Mouse (Mus musculus) stomach, postnatal 0 days (tissue): ENCODE measurements at regions not wholly inside any gene's neighbourhood (a gene's known extent, or its start where the extent isn't known, plus 50 kb on each side); places are given as distances from the start of the nearest gene placed in this dataset.

Experiments used
- ATAC-seq: fragments of 200-750 bp; cut with Nextera tagmentation; 2 replicates; pipeline ENCODE4 v1.8.0; 2017; ENCODE audit not compliant: low FRiP score, low TSS enrichment
- DNase-seq: peaks from one replicate; pipeline ENCODE4 v3.0.0-alpha.2; 2016; ENCODE audit warnings: low spot score
- H3K27ac ChIP-seq: fragments of 300-500 bp; sonication (generic); replicated peaks from 2 replicates; pipeline ENCODE4 v1.5.1; 2014; ENCODE audit warnings: mild to moderate bottlenecking, control low read depth
- H3K27me3 ChIP-seq: fragments of 300-500 bp; sonication (generic); 2 replicates; pipeline ENCODE4 v1.6.1; 2014; ENCODE audit warnings: low read length; ENCODE audit not compliant: control insufficient read depth, insufficient read depth
- H3K36me3 ChIP-seq: fragments of 300-500 bp; sonication (generic); 2 replicates; pipeline ENCODE4 v1.6.1; 2014; ENCODE audit warnings: low read length, mixed read lengths; ENCODE audit not compliant: control insufficient read depth, insufficient read depth
- H3K4me1 ChIP-seq: fragments of 300-500 bp; sonication (generic); replicated peaks from 2 replicates; pipeline ENCODE4 v1.6.1; 2014; ENCODE audit warnings: antibody characterized with exemption; ENCODE audit not compliant: control insufficient read depth, insufficient read depth
- H3K4me2 ChIP-seq: fragments of 300-500 bp; sonication (generic); replicated peaks from 2 replicates; pipeline ENCODE4 v1.6.1; 2014; ENCODE audit warnings: low read depth, mild to moderate bottlenecking, control low read depth, moderate library complexity
- H3K4me3 ChIP-seq: fragments of 300-500 bp; sonication (generic); 2 replicates; pipeline ENCODE4 v1.5.1; 2014; ENCODE audit warnings: low read depth, low read length, control low read depth
- H3K9ac ChIP-seq: fragments of 300-500 bp; sonication (generic); 2 replicates; pipeline ENCODE4 v1.6.1; 2014; ENCODE audit warnings: mild to moderate bottlenecking, low read length, control low read depth, mixed read lengths
- H3K9me3 ChIP-seq: fragments of 300-500 bp; sonication (generic); 2 replicates; pipeline ENCODE4 v1.6.1; 2016; ENCODE audit warnings: low read length; ENCODE audit not compliant: control insufficient read depth
- CTCF ChIP-seq: IDR thresholded peaks from 2 replicates; pipeline ENCODE4 v1.5.1; 2016; ENCODE audit warnings: antibody characterized with exemption, low read depth, mild to moderate bottlenecking, moderate library complexity
- EP300 ChIP-seq: optimal IDR thresholded peaks from 2 replicates; pipeline ENCODE3; 2016; ENCODE audit warnings: antibody characterized with exemption
- WGBS: fragments of 180-500 bp; shearing (Covaris S2); extraction: QIAGEN DNeasy Blood & Tissue Kit; methylation state at CpG from one replicate; pipeline ENCODE4 v1.1.7; 2014; 5-methylcytosine and 5-hydroxymethylcytosine counted together

GRCm38 (mm10) chr12:70633194-70633593 lies 180.3 kb downstream of the Tmx1 start:
- WGBS, result 21% methylated on average over 4 of the region's 4 CpGs
- DNase-seq (no peak), ATAC-seq (no peak)
- Histone ChIP-seq H3K27ac (peak overlapping the region; percentile 49; the same call in 1 of the 2 replicates), H3K4me2 (no peak overlapping the region), H3K4me1 (peaks cover 6% of the 10 kb centered on the region), H3K36me3 (no peaks in the 10 kb centered on the region), H3K4me3 (no peak overlapping the region), H3K9me3 (no peaks in the 10 kb centered on the region), H3K27me3 (no peaks in the 10 kb centered on the region), H3K9ac (no peak overlapping the region)
- no peak for TF ChIP-seq CTCF
- TF ChIP-seq EP300, result no peak

GRCm38 (mm10) chr12:70633622-70634365 lies 180.9 kb downstream of the Tmx1 start:
- Histone ChIP-seq H3K27ac (no peak overlapping the region), H3K36me3 (no peaks in the 10 kb centered on the region), H3K9ac (no peak overlapping the region), H3K4me2 (no peak overlapping the region), H3K4me1 (peaks cover 6% of the 10 kb centered on the region), H3K4me3 (no peak overlapping the region), H3K27me3 (no peaks in the 10 kb centered on the region), H3K9me3 (no peaks in the 10 kb centered on the region)
- DNase-seq, result no peak
- no peak for TF ChIP-seq EP300
- TF ChIP-seq CTCF, result no peak
- 20% methylated on average over 13 of the region's 13 CpGs for WGBS
- no peak for ATAC-seq

GRCm38 (mm10) chr12:70635997-70636396 lies 183.1 kb downstream of the Tmx1 start:
- Histone ChIP-seq H3K9ac (no peak overlapping the region), H3K4me3 (no peak overlapping the region), H3K9me3 (no peaks in the 10 kb centered on the region), H3K36me3 (no peaks in the 10 kb centered on the region), H3K4me2 (no peak overlapping the region), H3K27me3 (no peaks in the 10 kb centered on the region), H3K27ac (no peak overlapping the region), H3K4me1 (peaks cover 6% of the 10 kb centered on the region)
- no peak for DNase-seq
- TF ChIP-seq EP300, result no peak
- no peak for TF ChIP-seq CTCF
- no peak for ATAC-seq
- 91% methylated on average over 7 of the region's 7 CpGs for WGBS

GRCm38 (mm10) chr12:70640186-70640585 lies 185.1 kb upstream of the Frmd6 start:
- TF ChIP-seq CTCF, result no peak
- TF ChIP-seq EP300, result no peak
- no peak overlapping the region for H3K4me2 ChIP-seq
- no peaks in the 10 kb centered on the region for H3K36me3 ChIP-seq
- H3K9ac ChIP-seq, result no peak overlapping the region
- WGBS, result 86% methylated on average over 2 of the region's 2 CpGs
- H3K9me3 ChIP-seq, result no peaks in the 10 kb centered on the region
- no peak overlapping the region for H3K4me3 ChIP-seq
- no peak for ATAC-seq
- H3K27ac ChIP-seq, result no peak overlapping the region
- H3K27me3 ChIP-seq, result no peaks in the 10 kb centered on the region
- H3K4me1 ChIP-seq, result no peaks in the 10 kb centered on the region
- DNase-seq, result no peak

- Histone ChIP-seq H3K9ac (no peak overlapping the region), H3K4me2 (no peak overlapping the region), H3K36me3 (no peaks in the 10 kb centered on the region), H3K4me1 (no peaks in the 10 kb centered on the region; the same call in 1 of the 2 replicates), H3K27me3 (no peaks in the 10 kb centered on the region), H3K4me3 (no peak overlapping the region), H3K9me3 (no peaks in the 10 kb centered on the region), H3K27ac (no peak overlapping the region)
- TF ChIP-seq EP300 (no peak), CTCF (no peak)
- 66% methylated on average over 2 of the region's 2 CpGs for WGBS
- ATAC-seq (no peak), DNase-seq (no peak)
These were observed 180.4 kb upstream of the Frmd6 start for GRCm38 (mm10) chr12:70644910-70645309.

GRCm38 (mm10) chr12:70645407-70645806 lies 179.9 kb upstream of the Frmd6 start:
- Histone ChIP-seq H3K27me3 (no peaks in the 10 kb centered on the region), H3K4me1 (no peaks in the 10 kb centered on the region; the same call in 1 of the 2 replicates), H3K9ac (no peak overlapping the region), H3K9me3 (no peaks in the 10 kb centered on the region), H3K4me2 (no peak overlapping the region), H3K4me3 (no peak overlapping the region), H3K36me3 (no peaks in the 10 kb centered on the region), H3K27ac (no peak overlapping the region)
- DNase-seq, result no peak
- 69% methylated on average over 3 of the region's 3 CpGs for WGBS
- TF ChIP-seq CTCF (no peak), EP300 (no peak)
- ATAC-seq, result no peak
